8 mouse cellular contexts compared by ENCODE assay signal in the genomic region with DNA sequence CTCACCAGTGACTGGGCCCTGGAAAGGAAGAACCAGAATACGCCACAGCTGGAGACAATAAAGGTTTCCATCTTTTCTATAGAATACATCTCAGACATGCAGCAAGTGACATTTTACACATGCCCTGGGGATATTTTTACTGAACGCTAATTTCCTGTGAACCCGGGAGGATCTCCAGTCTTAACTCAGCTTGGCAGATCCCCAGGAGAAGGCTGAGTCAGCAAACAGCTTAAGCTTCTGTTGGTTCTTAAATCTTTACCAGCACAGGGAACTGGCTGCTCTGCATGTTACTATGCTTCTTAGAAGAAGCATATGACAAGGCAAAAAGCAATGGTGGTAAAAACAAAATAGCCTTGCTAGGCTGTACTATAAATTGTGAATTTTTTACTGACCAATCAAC. TPM values are rescaled to one million over a fixed set of nuclear protein-coding genes. Genes with fewer than 3 reads are reported as not detected.
A peak's percentile ranks its signal among the peaks of the same experiment; 100 is the strongest.
DNase-seq lines count a peak whose midpoint lies in the region; ATAC-seq lines count a peak whose summit lies in the region.
"Had no signal": no experiment of that assay in that cellular context is flagged by ENCODE, and none has a peak within 500 bp of the region (broad histone marks: within the 10 kb centered on the region; RNA-seq: fewer than 3 reads in every experiment).

No protein-coding gene starts in this region.

- H3K9me3 ChIP-seq in midbrain, embryonic 11.5 days (ENCODE audit: control insufficient read depth, low read length), result no peaks in the 10 kb centered on the region

- ATAC-seq in midbrain, embryonic 11.5 days (ENCODE audit: low FRiP score), result no peak
- ATAC-seq: intestine, postnatal 0 days had no signal

- H3K4me3 ChIP-seq in midbrain, embryonic 11.5 days (ENCODE audit: low read depth, low read length), result no peak overlapping the region

- WGBS in midbrain, embryonic 11.5 days, result 62% methylated on average over 3 of the region's 3 CpGs

- no peaks in the 10 kb centered on the region for H3K27me3 ChIP-seq in midbrain, embryonic 11.5 days (ENCODE audit: control insufficient read depth, insufficient read depth, low read length)

- no peak overlapping the region for H3K27ac ChIP-seq in midbrain, embryonic 11.5 days (ENCODE audit: low read depth, low read length)

- H3K4me2 ChIP-seq in midbrain, embryonic 11.5 days, result no peak overlapping the region

- H3K36me3 ChIP-seq in midbrain, embryonic 11.5 days (ENCODE audit: control insufficient read depth, insufficient read depth, low read length), result no peaks in the 10 kb centered on the region

- peak; percentile 14 for DNase-seq in layer of hippocampus, adult 11-12 months (ENCODE audit: low spot score)
- no peak for DNase-seq in layer of hippocampus, postnatal 10 days (ENCODE audit: low spot score in 2 of 2)
- peak; percentile 30 for DNase-seq in cerebellum, adult 11-12 months
- peak; percentile 56 for DNase-seq in embryo, embryonic 11 days
- peak; percentile 47 for DNase-seq in mesoderm, embryonic 11.5 days (ENCODE audit: low read depth, low spot score)
- no peak for DNase-seq in spleen, postnatal 14 days (ENCODE audit: low spot score in 2 of 2)
- DNase-seq in midbrain, embryonic 11.5 days (ENCODE audit: low spot score, missing footprints), result no peak

- H3K9ac ChIP-seq in midbrain, embryonic 11.5 days (ENCODE audit: low read length), result no peak overlapping the region

- no peaks in the 10 kb centered on the region for H3K4me1 ChIP-seq in midbrain, embryonic 11.5 days (ENCODE audit: control insufficient read depth, insufficient read depth, low read length)

RNA-seq across cellular contexts. Expression of a gene that starts 59.7 kb away (rescaled TPM):
- total RNA-seq in layer of hippocampus, postnatal 10 days (2021), result 1,000 to 10,000 TPM; 1,107 to 1,119 TPM
- 194 and 213 TPM in 2 replicates for polyA plus RNA-seq in midbrain, embryonic 11.5 days (2014; fragmentation: Nextera tagmentation; extraction: Ambion mirVana)

Comparison
In these comparisons a context has a peak if more than half of its experiments do, and no peak if none do; other contexts are left out.
1. DNase-seq: peak in layer of hippocampus, adult 11-12 months (single experiment), cerebellum, adult 11-12 months (single experiment), embryo, embryonic 11 days (single experiment) and mesoderm, embryonic 11.5 days (single experiment); none in layer of hippocampus, postnatal 10 days (0 of 2), spleen, postnatal 14 days (0 of 2) and midbrain, embryonic 11.5 days (single experiment).